Comparison of ENCODE assay signal across 8 mouse cellular contexts in genomic region chr1:74284543-74285160, GRCm38 (mm10). TPM values are rescaled to one million over a fixed set of nuclear protein-coding genes. Genes with fewer than 3 reads are reported as not detected.
DNase-seq lines count a peak whose midpoint lies in the region; ATAC-seq and TF ChIP-seq lines count a peak whose summit lies in the region.

Gene Aamp, minus strand, starts transcription at chr1:74284738.
Gene Pnkd, plus strand, starts transcription at chr1:74284930.

- H3K9ac ChIP-seq in heart, embryonic 11.5 days (ENCODE audit: low read depth, low read length) = peak within 1 kb of the TSS; percentile 84
- peak within 1 kb of the TSS; percentile 83 for H3K9ac ChIP-seq in kidney, embryonic 16.5 days (replicated peaks; ENCODE audit: low read length)
- peak within 1 kb of the TSS; percentile 82 for H3K9ac ChIP-seq in liver, adult 2 months (ENCODE audit: low read depth, low read length)

- TF ChIP-seq CTCF in C2C12 (IDR thresholded peaks at IDR 0.05; ENCODE audit: control insufficient read depth, insufficient read depth, insufficient read length) = no peak
- no peak for TF ChIP-seq CTCF in brain, embryonic 14.5 days (IDR thresholded peaks at IDR 0.05; ENCODE audit: borderline replicate concordance, extremely low read depth, insufficient read depth, insufficient read length)
- 0 out of 2 replicates have a peak, but pooled peaks have one; percentile 19 for TF ChIP-seq CTCF in liver, adult 2 months (IDR thresholded peaks at IDR 0.05; ENCODE audit: low read depth, low read length)

- peak within 1 kb of the TSS; percentile 66 for H3K27ac ChIP-seq in heart, embryonic 11.5 days (ENCODE audit: low read depth, low read length)
- peak within 1 kb of the TSS; percentile 68 for H3K27ac ChIP-seq in kidney, embryonic 16.5 days (ENCODE audit: low read length)
- H3K27ac ChIP-seq in liver, adult 2 months (replicated peaks; ENCODE audit: insufficient read depth, low read depth, low read length) = peak within 1 kb of the TSS; percentile 80

- WGBS in heart, embryonic 11.5 days (ENCODE audit: insufficient replicate concordance) = under 1% methylated on average over 56 of the region's 56 CpGs
- WGBS in kidney, embryonic 16.5 days = 0% methylated on average over 56 of the region's 56 CpGs
- WGBS in liver, adult 2 months = under 1% methylated on average over 56 of the region's 56 CpGs

- peaks cover 56% of the 10 kb centered on the region for H3K4me1 ChIP-seq in erythroblast, embryonic 14.5 days (ENCODE audit: control insufficient read depth)
- H3K4me1 ChIP-seq in heart, embryonic 11.5 days (ENCODE audit: control insufficient read depth, insufficient read depth, low read length) = peaks cover 23% of the 10 kb centered on the region
- H3K4me1 ChIP-seq in kidney, embryonic 16.5 days (ENCODE audit: insufficient read depth, low read length) = peaks cover 22% of the 10 kb centered on the region
- H3K4me1 ChIP-seq in liver, adult 2 months (ENCODE audit: control insufficient read depth, insufficient read depth, low read length) = peaks cover 6% of the 10 kb centered on the region

- H3K79me3 ChIP-seq in C2C12 (ENCODE audit: low read depth) = peaks cover 10% of the 10 kb centered on the region

- H3K27me3 ChIP-seq in C2C12 (ENCODE audit: control insufficient read depth, insufficient read depth, insufficient read length) (no peaks in the 10 kb centered on the region), myocyte (ENCODE audit: control insufficient read depth, insufficient read depth, insufficient read length) (no peaks in the 10 kb centered on the region)
- no peaks in the 10 kb centered on the region for H3K27me3 ChIP-seq in erythroblast, embryonic 14.5 days (ENCODE audit: control insufficient read depth)
- no peaks in the 10 kb centered on the region for H3K27me3 ChIP-seq in heart, embryonic 11.5 days (ENCODE audit: control insufficient read depth, insufficient read depth, low read length)
- no peaks in the 10 kb centered on the region for H3K27me3 ChIP-seq in kidney, embryonic 16.5 days (ENCODE audit: insufficient read depth, low read length)
- no peaks in the 10 kb centered on the region for H3K27me3 ChIP-seq in liver, adult 2 months (ENCODE audit: control insufficient read depth, insufficient read depth, low read length)
- H3K27me3 ChIP-seq in splenic B cell, adult 2 months (ENCODE audit: control insufficient read depth, insufficient read depth, low read length, poor library complexity, severe bottlenecking) = no peaks in the 10 kb centered on the region

- peak; percentile 96 for ATAC-seq in heart, embryonic 11.5 days (replicated peaks; ENCODE audit: insufficient number of reproducible peaks, low FRiP score, low TSS enrichment)
- peak; percentile 97 for ATAC-seq in kidney, embryonic 16.5 days (ENCODE audit: low FRiP score, low TSS enrichment)

- peaks cover 31% of the 10 kb centered on the region for H3K79me2 ChIP-seq in C2C12 (ENCODE audit: control insufficient read depth, insufficient read depth)
- H3K79me2 ChIP-seq in liver, adult 2 months (ENCODE audit: control insufficient read depth, insufficient read depth, low read length) = no peaks in the 10 kb centered on the region
- H3K79me2 ChIP-seq in myocyte (ENCODE audit: control insufficient read depth, insufficient read depth) = peaks cover 11% of the 10 kb centered on the region

- H3ac ChIP-seq in C2C12 (ENCODE audit: control insufficient read depth, insufficient read length, low read depth) (peak within 1 kb of the TSS; percentile 80), myocyte (ENCODE audit: control insufficient read depth, insufficient read length) (peak within 1 kb of the TSS; percentile 19)

- TF ChIP-seq POLR2A in brain, embryonic 14.5 days (IDR thresholded peaks at IDR 0.05; ENCODE audit: borderline replicate concordance, extremely low read depth, insufficient read depth, insufficient read length, poor library complexity, severe bottlenecking) = peak; percentile 55; the same call in 1 of the 2 replicates
- TF ChIP-seq POLR2A in liver, adult 2 months (IDR thresholded peaks at IDR 0.05; ENCODE audit: extremely low read depth, insufficient read depth, low read length) = peak; percentile 85
- TF ChIP-seq POLR2A in myocyte (IDR thresholded peaks at IDR 0.05; ENCODE audit: insufficient read length, low read depth) = peak; percentile 68

- H3K4me2 ChIP-seq in heart, embryonic 11.5 days = peak within 1 kb of the TSS; percentile 86
- H3K4me2 ChIP-seq in kidney, embryonic 16.5 days (replicated peaks; ENCODE audit: low read depth, low read length) = peak within 1 kb of the TSS; percentile 94
- H3K4me2 ChIP-seq in myocyte (ENCODE audit: low read depth) = peak within 1 kb of the TSS; percentile 95

- H3K9me3 ChIP-seq in erythroblast, embryonic 14.5 days (ENCODE audit: control insufficient read depth, low read length) = no peaks in the 10 kb centered on the region
- H3K9me3 ChIP-seq in heart, embryonic 11.5 days (replicated peaks; ENCODE audit: control insufficient read depth, low read length) = no peaks in the 10 kb centered on the region
- H3K9me3 ChIP-seq in kidney, embryonic 16.5 days (ENCODE audit: low read length) = no peaks in the 10 kb centered on the region

- peak within 1 kb of the TSS; percentile 79 for H3K4me3 ChIP-seq in C2C12 (ENCODE audit: insufficient read depth, poor library complexity, severe bottlenecking)
- peak within 1 kb of the TSS; percentile 83 for H3K4me3 ChIP-seq in erythroblast, embryonic 14.5 days (replicated peaks)
- H3K4me3 ChIP-seq in heart, embryonic 11.5 days (ENCODE audit: low read depth, low read length) = peak within 1 kb of the TSS; percentile 86
- peak within 1 kb of the TSS; percentile 85 for H3K4me3 ChIP-seq in kidney, embryonic 16.5 days (ENCODE audit: low read length)
- H3K4me3 ChIP-seq in liver, adult 2 months (ENCODE audit: insufficient read depth, low read depth, low read length) = peak within 1 kb of the TSS; percentile 81
- peak within 1 kb of the TSS; percentile 81 for H3K4me3 ChIP-seq in myocyte

- H3K36me3 ChIP-seq in C2C12 (ENCODE audit: control insufficient read depth, insufficient read depth) (peaks cover 54% of the 10 kb centered on the region), myocyte (ENCODE audit: control insufficient read depth, insufficient read depth) (peaks cover 39% of the 10 kb centered on the region)
- H3K36me3 ChIP-seq in erythroblast, embryonic 14.5 days (ENCODE audit: control insufficient read depth) = peaks cover 61% of the 10 kb centered on the region
- peaks cover 19% of the 10 kb centered on the region for H3K36me3 ChIP-seq in heart, embryonic 11.5 days (ENCODE audit: control insufficient read depth, insufficient read depth, low read length)
- H3K36me3 ChIP-seq in kidney, embryonic 16.5 days (ENCODE audit: insufficient read depth, low read length) = peaks cover 52% of the 10 kb centered on the region
- peaks cover 8% of the 10 kb centered on the region; the same call in 1 of the 2 replicates for H3K36me3 ChIP-seq in liver, adult 2 months (ENCODE audit: control insufficient read depth, insufficient read depth, low read length)
- peaks cover 6% of the 10 kb centered on the region for H3K36me3 ChIP-seq in splenic B cell, adult 2 months (ENCODE audit: control insufficient read depth, insufficient read depth, low read length, poor library complexity, severe bottlenecking)

- peak; percentile 100 for DNase-seq in brain, embryonic 14.5 days (ENCODE audit: low read depth)
- DNase-seq in liver, adult 2 months (ENCODE audit: extremely low read depth, low read depth, low spot score) = peak; percentile 98
- DNase-seq in splenic B cell, adult 2 months (ENCODE audit: low read depth, low spot score) = peak; percentile 100

TF ChIP-seq in C2C12, 6 proteins besides CTCF, POLR2A, EP300 and RAD21:
- TF ChIP-seq USF1 (IDR thresholded peaks at IDR 0.05; ENCODE audit: low read depth) (no peak), MAX (IDR thresholded peaks at IDR 0.05) (peak; percentile 80), FOSL1 (IDR thresholded peaks at IDR 0.05; ENCODE audit: insufficient read depth, low read length, poor library complexity, severe bottlenecking) (no peak), CEBPB (IDR thresholded peaks at IDR 0.05; ENCODE audit: low read depth) (peak; percentile 19), MYOG (IDR thresholded peaks at IDR 0.05; ENCODE audit: control insufficient read depth, extremely low read depth, insufficient read length) (no peak)
TF ChIP-seq in C2C12: peak in this region for 2.

TF ChIP-seq in myocyte, 11 proteins besides CTCF, POLR2A, EP300 and RAD21:
- no peak for TF ChIP-seq TCF3 (IDR thresholded peaks at IDR 0.05; ENCODE audit: insufficient read length, low read depth)
- TF ChIP-seq MAX (IDR thresholded peaks at IDR 0.05; ENCODE audit: low read depth) = no peak
- no peak for TF ChIP-seq MYOG (IDR thresholded peaks at IDR 0.05; ENCODE audit: control insufficient read depth in 1 of 3, insufficient read depth in 1 of 3, insufficient read length in 2 of 3, low read depth in 2 of 3)
- no peak for TF ChIP-seq TCF12 (IDR thresholded peaks at IDR 0.05; ENCODE audit: insufficient read depth, poor library complexity, severe bottlenecking)
- peak; percentile 51 for TF ChIP-seq POLR2AphosphoS2 (IDR thresholded peaks at IDR 0.05; ENCODE audit: insufficient read length, low read depth)
- peak; percentile 68 for TF ChIP-seq SRF (IDR thresholded peaks at IDR 0.05; ENCODE audit: control insufficient read depth, insufficient read length, low read depth)
- TF ChIP-seq REST (IDR thresholded peaks at IDR 0.05; ENCODE audit: insufficient read depth, insufficient read length) = no peak

RNA-seq across cellular contexts. Expression of gene Aamp, which starts in this region (rescaled TPM):
- polyA plus RNA-seq in C2C12 (2012; fragmentation: generic; extraction: Trizol) = 123 TPM
- polyA plus RNA-seq in brain, embryonic 14.5 days (2012; rRNA removed) = 161 and 167 TPM in 2 replicates
- polyA plus RNA-seq in erythroblast, embryonic 14.5 days (2012) = 12.2 and 15.5 TPM in 2 replicates
- 173 and 193 TPM in 2 replicates for polyA plus RNA-seq in heart, embryonic 11.5 days (2014; fragmentation: Nextera tagmentation; extraction: Ambion mirVana)
- polyA plus RNA-seq in kidney, embryonic 16.5 days (2015; fragmentation: Nextera tagmentation; extraction: Ambion mirVana) = 322 and 350 TPM in 2 replicates
- 112 and 115 TPM in 2 replicates for total RNA-seq in liver, adult 2 months (2014; rRNA removed)
- polyA plus RNA-seq in liver, adult 2 months (2012; rRNA removed) = 156 TPM in 2 replicates
- 199 TPM for polyA plus RNA-seq in myocyte (2012; fragmentation: generic; extraction: Trizol)

RNA-seq across cellular contexts. Expression of gene Pnkd, which starts in this region (rescaled TPM):
- polyA plus RNA-seq in C2C12 (2012; fragmentation: generic; extraction: Trizol) = 68.0 TPM
- 58.5 and 63.2 TPM in 2 replicates for polyA plus RNA-seq in brain, embryonic 14.5 days (2012; rRNA removed)
- 10.0 and 10.9 TPM in 2 replicates for polyA plus RNA-seq in erythroblast, embryonic 14.5 days (2012)
- polyA plus RNA-seq in heart, embryonic 11.5 days (2014; fragmentation: Nextera tagmentation; extraction: Ambion mirVana) = 225 and 231 TPM in 2 replicates
- polyA plus RNA-seq in kidney, embryonic 16.5 days (2015; fragmentation: Nextera tagmentation; extraction: Ambion mirVana) = 149 and 156 TPM in 2 replicates
- 28.0 and 34.4 TPM in 2 replicates for total RNA-seq in liver, adult 2 months (2014; rRNA removed)
- 130 and 138 TPM in 2 replicates for polyA plus RNA-seq in liver, adult 2 months (2012; rRNA removed)
- polyA plus RNA-seq in myocyte (2012; fragmentation: generic; extraction: Trizol) = 93.7 TPM

Comparison
In these comparisons a context has a peak if more than half of its experiments do, and no peak if none do; other contexts are left out.
1. Peak in every context shown above with its lines: DNase-seq, ATAC-seq, H3K4me3 ChIP-seq and H3K27ac ChIP-seq.